Mouse (Mus musculus): Measurements from ENCODE around the gene Gfra1. TPM values are rescaled to one million over a fixed set of nuclear protein-coding genes. Genes with fewer than 3 reads are reported as not detected.

The Gfra1 gene
- polyA plus RNA-seq, 1 experiment from 2014 or later, result 9.5 TPM

Other genes with a start within 250 kb of the Gfra1 start
- gene Ccdc172, start 56.1 kb upstream of the Gfra1 start, polyA plus RNA-seq (2015; fragmentation: Nextera tagmentation; extraction: Ambion mirVana), result not detected in 2 replicates
- gene Pnlip, start 196.6 kb upstream of the Gfra1 start, polyA plus RNA-seq (2015; fragmentation: Nextera tagmentation; extraction: Ambion mirVana), result not detected in 2 replicates

Data from lung, embryonic 15.5 days (tissue).